Mouse (Mus musculus) left cerebral cortex, adult 9 months (tissue): Measurements from ENCODE around the gene Kirrel3.

Experiments
- DNase-seq, 2 experiments: peaks; one replicate each; pipeline ENCODE4 v3.0.0; 2022; ENCODE audit warnings: low spot score in 2 of 2

Gene Kirrel3

DNA sequence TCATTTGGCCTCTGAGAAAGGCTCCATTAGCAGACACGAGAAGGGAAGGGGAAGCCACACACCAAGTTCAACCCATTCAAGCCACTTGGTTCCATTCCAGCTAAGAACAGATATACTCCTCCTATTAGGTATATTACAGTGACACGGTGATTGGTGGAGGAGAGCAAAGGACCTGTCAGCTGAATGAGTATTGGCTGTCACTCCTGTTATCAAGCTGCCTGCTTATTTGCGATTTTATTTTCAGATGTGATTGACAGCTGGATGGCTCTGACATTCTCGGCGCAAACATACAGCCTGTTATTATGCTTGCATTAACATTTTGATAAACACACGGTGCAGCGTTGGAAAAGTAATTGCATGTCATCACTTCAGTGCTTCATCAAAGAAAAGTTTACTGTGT, 118.1 kb downstream of the Kirrel3 start:
- DNase-seq = no peak

- DNase-seq = no peak
These were observed 119.2 kb downstream of the Kirrel3 start for GRCm38 (mm10) chr9:34604931-34605330.

- DNase-seq = no peak
These were observed 119.8 kb downstream of the Kirrel3 start for GRCm38 (mm10) chr9:34605486-34605885.

DNA sequence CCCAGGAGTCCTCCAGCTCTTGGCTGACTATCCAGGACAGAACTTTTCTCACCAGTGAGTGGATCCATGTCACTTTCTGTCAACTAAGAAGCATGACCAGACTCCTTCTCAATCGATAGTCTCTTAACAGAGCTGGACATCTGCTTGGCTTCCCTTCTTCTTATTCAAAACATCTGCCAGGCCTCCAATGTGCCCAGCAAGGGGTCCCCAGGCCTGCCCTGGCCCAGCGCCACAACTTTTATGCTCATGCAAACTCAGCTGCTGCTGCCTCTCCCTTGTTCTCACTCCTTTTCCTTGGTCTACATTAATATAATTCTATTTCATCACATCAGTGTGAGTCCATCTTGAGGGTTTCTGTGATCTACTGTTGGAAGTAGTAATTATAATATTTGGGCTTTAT, 122.3 kb downstream of the Kirrel3 start:
- no peak for DNase-seq

GRCm38 (mm10) chr9:34612886-34613769, 127.4 kb downstream of the Kirrel3 start:
- no peak for DNase-seq

- DNase-seq = no peak
These were observed 132.4 kb downstream of the Kirrel3 start for GRCm38 (mm10) chr9:34618099-34618498.

GRCm38 (mm10) chr9:34619913-34620312, 134.2 kb downstream of the Kirrel3 start:
- no peak for DNase-seq

- no peak for DNase-seq
These were observed 137.8 kb downstream of the Kirrel3 start for GRCm38 (mm10) chr9:34623526-34623925.

DNA sequence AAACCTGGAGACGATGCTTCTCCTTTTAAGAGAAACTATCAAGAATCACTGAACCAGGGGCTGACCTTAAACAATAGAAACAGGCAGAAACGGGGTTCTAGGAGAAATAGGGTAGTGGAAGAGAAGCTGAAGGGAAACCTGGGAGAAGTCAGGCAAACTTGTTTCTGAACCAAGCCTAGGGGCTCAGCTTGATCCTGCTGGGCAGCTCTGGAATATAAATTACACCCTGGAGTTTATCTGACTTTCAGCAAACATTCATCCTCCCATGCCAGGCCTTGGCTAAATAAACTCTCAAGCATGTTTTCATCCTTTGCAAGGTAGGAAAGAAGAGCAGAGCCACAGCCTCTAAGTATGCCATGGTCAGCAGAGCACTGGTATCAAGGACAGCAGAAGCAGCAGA, 138.3 kb downstream of the Kirrel3 start:
- no peak for DNase-seq

DNA sequence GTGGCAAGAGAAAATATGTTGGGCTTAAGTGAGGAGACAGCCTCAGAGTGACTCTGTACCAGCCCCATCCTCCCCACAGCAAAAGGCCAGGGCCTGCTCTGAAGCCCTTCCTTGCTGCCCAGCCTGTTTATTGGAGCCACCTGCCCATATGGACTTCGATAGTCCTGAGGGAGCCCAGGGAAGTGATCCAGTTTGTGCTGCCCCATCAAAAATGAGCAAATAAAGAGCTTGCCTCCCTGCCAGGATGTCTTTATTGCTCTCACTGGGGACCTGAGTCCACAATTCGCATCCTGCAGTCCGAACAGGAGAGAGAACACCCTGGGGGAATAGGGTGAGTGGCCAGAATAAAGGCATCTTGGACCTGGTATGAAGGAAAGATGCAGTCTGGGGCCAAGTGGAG, 143.1 kb downstream of the Kirrel3 start:
- no peak for DNase-seq

DNA sequence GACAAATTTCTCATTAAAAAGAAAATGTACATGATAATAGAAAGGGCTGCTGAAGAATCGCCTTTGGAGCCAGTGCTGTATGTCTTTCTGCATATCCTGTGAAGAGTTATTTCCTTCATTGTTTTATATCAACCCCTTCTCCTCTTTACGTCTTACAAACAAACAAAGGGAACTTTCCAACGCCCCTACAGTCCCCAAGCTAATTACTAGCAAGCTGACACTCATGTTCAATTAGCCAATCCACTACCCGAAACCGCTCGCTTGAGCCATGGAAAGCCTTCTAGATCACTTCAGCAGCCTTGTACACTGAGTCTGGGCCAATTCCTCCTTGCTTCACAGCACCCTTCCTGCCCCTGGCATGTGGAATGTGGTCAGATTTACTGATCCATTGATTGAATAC, 150.0 kb downstream of the Kirrel3 start:
- no peak for DNase-seq

GRCm38 (mm10) chr9:34643917-34644316, 158.2 kb downstream of the Kirrel3 start:
- DNase-seq = no peak

DNA sequence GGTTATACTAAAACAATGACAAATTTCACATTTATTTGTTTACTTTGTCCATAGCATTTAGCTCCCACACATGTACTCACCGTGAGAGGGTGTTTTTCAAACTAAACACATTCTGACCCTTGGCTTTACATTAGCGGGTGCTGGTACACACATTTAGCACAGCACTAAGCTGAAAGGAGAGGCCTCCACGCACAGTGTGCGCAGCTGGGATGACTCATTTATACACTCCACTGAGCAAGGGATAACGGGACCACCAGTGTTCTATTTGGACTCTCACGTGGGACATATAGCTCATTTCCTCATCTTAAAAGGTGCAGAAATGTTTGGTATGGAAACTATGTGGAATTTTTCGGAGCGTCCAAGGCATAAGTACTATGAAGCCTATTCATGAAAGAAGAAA, 158.7 kb downstream of the Kirrel3 start:
- no peak for DNase-seq

DNA sequence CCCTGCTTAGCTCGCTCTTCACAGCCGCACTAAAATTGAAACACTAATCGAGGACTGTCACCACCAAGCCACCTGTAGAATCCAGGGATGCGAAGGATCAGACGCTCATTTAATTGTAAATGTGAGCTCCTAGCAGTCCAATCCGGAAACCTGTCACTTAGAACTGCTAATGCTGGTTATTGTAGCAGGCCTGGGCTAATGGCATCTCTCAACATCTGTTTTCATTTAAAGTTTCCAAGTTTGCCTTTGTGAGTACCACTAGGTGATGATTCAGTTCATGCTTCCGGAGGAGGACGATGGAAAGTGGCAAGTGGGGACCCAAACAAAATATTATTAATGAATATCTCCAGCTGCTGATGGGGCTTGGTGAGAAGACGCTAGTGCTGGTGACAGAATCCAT, 161.1 kb downstream of the Kirrel3 start:
- DNase-seq = no peak

GRCm38 (mm10) chr9:34652278-34652677, 166.6 kb downstream of the Kirrel3 start:
- DNase-seq = no peak

DNA sequence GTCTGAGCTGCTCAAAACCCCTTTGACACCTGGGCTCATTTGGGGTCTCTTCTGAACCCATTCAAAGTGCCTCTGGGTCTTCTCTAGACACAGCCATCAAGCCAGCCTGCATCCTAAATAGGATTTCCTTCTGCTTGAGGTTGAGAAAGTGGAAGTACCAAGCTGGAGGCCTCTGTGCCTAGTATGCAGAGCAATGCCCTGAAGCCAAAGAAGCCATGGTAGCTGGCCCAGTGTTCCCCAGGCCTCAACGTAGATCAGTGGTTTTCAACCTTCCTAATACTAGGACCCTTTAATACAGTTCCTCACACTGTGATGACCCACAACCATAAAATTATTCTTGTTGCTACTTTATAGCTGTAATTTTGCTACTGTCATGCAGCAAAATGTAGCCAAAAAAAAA, 167.4 kb downstream of the Kirrel3 start:
- no peak for DNase-seq

DNA sequence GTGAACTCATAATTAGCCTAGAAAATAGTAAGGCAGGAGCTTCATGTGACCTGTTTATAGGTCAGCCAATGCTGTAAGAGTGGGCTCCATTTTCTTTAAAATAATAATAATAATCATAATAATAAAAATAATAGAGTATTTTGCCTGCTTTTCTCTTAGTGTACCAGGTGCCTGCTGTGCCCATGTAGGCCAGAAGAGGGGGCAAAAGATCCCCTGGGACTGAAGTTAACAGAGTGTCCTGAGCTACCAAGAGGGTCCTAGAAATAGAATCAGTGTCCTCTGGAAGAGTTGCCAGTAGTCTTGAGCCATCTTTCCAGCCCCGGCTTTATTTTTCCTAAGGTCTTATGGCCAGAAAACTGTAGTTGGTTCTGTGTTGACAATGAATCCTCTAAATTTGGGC, 174.9 kb downstream of the Kirrel3 start:
- no peak for DNase-seq

GRCm38 (mm10) chr9:34663412-34663811, 177.7 kb downstream of the Kirrel3 start:
- DNase-seq = no peak

- DNase-seq = no peak
These were observed 179.9 kb downstream of the Kirrel3 start for GRCm38 (mm10) chr9:34665361-34666129.

DNA sequence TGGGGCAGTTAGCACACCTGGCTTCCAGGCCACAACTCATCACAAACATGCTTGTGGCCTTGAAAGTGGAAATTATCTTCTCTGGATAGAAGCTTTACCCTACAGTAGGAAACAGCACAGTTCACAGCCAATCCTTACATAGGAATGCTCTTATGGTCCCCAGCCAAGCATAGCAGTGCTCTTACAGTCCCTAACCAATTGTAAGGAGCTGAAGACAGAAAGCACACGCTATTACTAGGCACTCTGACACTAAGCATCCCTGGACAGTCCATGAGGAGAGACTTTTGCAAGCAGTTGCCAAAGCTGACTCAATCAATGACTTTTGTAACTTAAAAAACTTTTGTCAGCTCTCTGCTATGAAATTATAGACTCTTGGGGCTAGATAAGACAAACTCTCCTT, 181.5 kb downstream of the Kirrel3 start:
- DNase-seq = no peak

DNA sequence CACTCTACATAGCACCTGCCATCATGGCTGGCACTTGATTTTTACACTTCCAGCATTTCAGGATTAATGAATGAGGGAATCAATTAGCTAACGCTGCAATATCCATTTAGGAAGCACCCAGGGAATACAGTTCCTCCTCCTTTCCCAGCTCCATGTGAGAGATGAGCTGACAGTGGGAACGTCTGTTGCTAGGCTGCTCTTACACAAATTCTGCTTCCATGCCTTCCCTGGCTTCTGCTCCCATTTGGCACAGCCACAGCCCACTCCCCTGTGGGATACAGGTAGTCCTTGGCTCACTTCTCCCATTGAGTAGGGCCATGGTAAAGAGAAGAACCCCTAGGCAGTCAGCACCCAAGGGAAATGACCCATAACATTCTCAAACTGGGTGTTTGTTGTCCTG, 185.2 kb downstream of the Kirrel3 start:
- DNase-seq = no peak

DNA sequence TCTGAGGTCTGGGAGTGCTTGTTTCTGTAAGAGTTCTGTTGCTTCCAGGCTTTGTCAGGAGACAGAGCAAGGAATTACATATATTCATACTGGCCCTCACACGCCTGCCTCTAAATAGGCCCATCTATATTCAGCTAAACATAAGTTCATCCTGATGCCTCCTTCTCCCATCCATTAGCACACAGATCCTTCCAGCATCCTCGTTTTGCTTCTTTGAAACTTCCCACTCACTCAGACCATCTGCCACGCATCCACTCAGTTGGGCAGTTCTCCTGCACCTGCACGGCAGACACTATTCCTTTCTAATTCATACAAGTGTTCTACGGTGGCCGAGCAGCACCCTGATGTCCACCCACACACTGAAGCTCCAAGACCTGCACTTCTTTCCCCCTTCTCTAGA, 201.1 kb downstream of the Kirrel3 start:
- peak in 1 of 2 experiments; percentile 66 for DNase-seq

GRCm38 (mm10) chr9:34688358-34688757, 202.7 kb downstream of the Kirrel3 start:
- DNase-seq = no peak
